Mouse (Mus musculus): ENCODE results near the gene Ccdc183.

DNA sequence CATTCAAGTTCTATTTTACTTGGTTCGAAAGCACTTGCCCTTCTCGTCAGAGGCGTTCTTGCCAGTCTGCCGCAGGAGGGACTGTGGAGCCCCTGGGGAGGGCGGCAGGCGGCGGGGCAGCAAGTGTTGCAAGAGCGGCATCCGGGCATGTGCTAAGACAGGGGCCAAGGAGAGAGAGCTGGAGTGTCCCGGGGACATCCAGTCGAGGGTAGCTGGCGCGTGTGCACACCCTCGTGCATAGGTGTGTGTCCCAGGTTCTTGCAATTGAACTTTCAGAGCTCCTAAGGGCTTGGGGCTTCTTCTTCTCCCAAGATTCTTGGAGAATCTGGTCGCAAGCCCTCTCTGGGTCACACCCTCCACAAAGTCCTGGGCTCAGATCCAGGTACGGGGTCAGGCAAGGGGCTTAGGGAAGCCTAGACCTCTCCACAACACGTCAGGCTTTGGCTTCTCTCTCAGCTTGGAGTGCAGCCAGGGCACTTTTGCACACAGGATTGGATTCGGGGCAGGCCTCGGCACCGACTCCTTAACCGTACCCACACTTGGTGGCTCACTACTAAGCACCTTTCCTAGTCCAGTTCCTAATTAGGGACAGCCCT lies 41.9 kb downstream of the Ccdc183 start:
- TF ChIP-seq POLR2A (IDR thresholded peaks at IDR 0.05; ENCODE audit: insufficient read depth, low read length), result no peak
- no peak for TF ChIP-seq CTCF (IDR thresholded peaks at IDR 0.05; ENCODE audit: low read depth, low read length)
